Mouse (Mus musculus) liver, embryonic 13.5 days (tissue): ENCODE data around the gene Mast1. TPM values are rescaled to one million over a fixed set of nuclear protein-coding genes. Genes with fewer than 3 reads are reported as not detected.
A peak's percentile ranks its signal among the peaks of the same experiment; 100 is the strongest.

Experiments used
- ATAC-seq: fragments of 200-750 bp; cut with Nextera tagmentation; 2 replicates; pipeline ENCODE4 v1.8.0; 2017; ENCODE audit warnings: low read depth, mild to moderate bottlenecking, moderate number of reproducible peaks, moderate library complexity
- DNase-seq: peaks from one replicate; pipeline ENCODE4 v3.0.0; 2022
- H3K27ac ChIP-seq: fragments of 300-500 bp; sonication (generic); 2 replicates; pipeline ENCODE4 v1.5.1; 2015; ENCODE audit warnings: moderate library complexity, mild to moderate bottlenecking, inconsistent platforms
- H3K27me3 ChIP-seq: fragments of 300-500 bp; sonication (generic); 2 replicates; pipeline ENCODE4 v1.6.1; 2015; ENCODE audit warnings: mild to moderate bottlenecking, inconsistent platforms
- H3K36me3 ChIP-seq: fragments of 300-500 bp; sonication (generic); 2 replicates; pipeline ENCODE4 v1.6.1; 2015; ENCODE audit warnings: mild to moderate bottlenecking, inconsistent platforms
- H3K4me1 ChIP-seq: fragments of 300-500 bp; sonication (generic); replicated peaks from 2 replicates; pipeline ENCODE4 v1.6.1; 2015; ENCODE audit warnings: inconsistent platforms
- H3K4me2 ChIP-seq: fragments of 300-500 bp; sonication (generic); 2 replicates; pipeline ENCODE4 v1.6.1; 2015; ENCODE audit warnings: inconsistent platforms, mild to moderate bottlenecking, moderate library complexity
- H3K4me3 ChIP-seq: fragments of 300-500 bp; sonication (generic); replicated peaks from 2 replicates; pipeline ENCODE4 v1.5.1; 2015; ENCODE audit warnings: mild to moderate bottlenecking, inconsistent platforms
- H3K9ac ChIP-seq: fragments of 300-500 bp; sonication (generic); 2 replicates; pipeline ENCODE4 v1.6.1; 2015; ENCODE audit warnings: mild to moderate bottlenecking, inconsistent platforms
- H3K9me3 ChIP-seq: fragments of 300-500 bp; sonication (generic); replicated peaks from 2 replicates; pipeline ENCODE4 v1.6.1; 2016; ENCODE audit warnings: inconsistent platforms
- WGBS: fragments of 180-500 bp; shearing (Covaris S2); methylation state at CpG from one replicate; pipeline ENCODE4 v1.1.7; 2015; ENCODE audit not compliant: insufficient replicate concordance; 5-methylcytosine and 5-hydroxymethylcytosine counted together
- polyA plus RNA-seq: library from polyadenylated mRNA; unstranded; fragments of >200 nt; fragmentation: Nextera tagmentation; extraction: Ambion mirVana; gene quantifications from 2 replicates; pipeline ENCODE4 v1.2.1, GENCODE M21; 2015

Mast1 gene
- polyA plus RNA-seq, 1 experiment from 2014 or later = 0.13 TPM

- no peak for DNase-seq
- 19% methylated on average over 12 of the region's 12 CpGs for WGBS
These were observed 12.6 kb upstream of the Mast1 start for GRCm38 (mm10) chr8:84949753-84950152.

GRCm38 (mm10) chr8:84947241-84947545 is 10.0 kb upstream of the Mast1 start:
- H3K4me2 ChIP-seq = no peak overlapping the region
- no peak overlapping the region for H3K27ac ChIP-seq
- no peaks in the 10 kb centered on the region for H3K36me3 ChIP-seq
- DNase-seq = no peak
- no peak overlapping the region for H3K4me3 ChIP-seq
- ATAC-seq = no peak
- H3K4me1 ChIP-seq = peaks cover 24% of the 10 kb centered on the region
- 9% methylated on average over 9 of the region's 9 CpGs for WGBS
- H3K9ac ChIP-seq = no peak overlapping the region
- H3K9me3 ChIP-seq = no peaks in the 10 kb centered on the region
- peaks cover 92% of the 10 kb centered on the region for H3K27me3 ChIP-seq

More at GRCm38 (mm10) chr8:84949753-84950152, 12.6 kb upstream of the Mast1 start:
- H3K9me3 ChIP-seq = no peaks in the 10 kb centered on the region
- peaks cover 81% of the 10 kb centered on the region for H3K27me3 ChIP-seq
- H3K9ac ChIP-seq = no peak overlapping the region
- peaks cover 26% of the 10 kb centered on the region for H3K4me1 ChIP-seq
- H3K4me3 ChIP-seq = no peak overlapping the region
- H3K36me3 ChIP-seq = no peaks in the 10 kb centered on the region
- no peak for ATAC-seq
- H3K4me2 ChIP-seq = no peak overlapping the region
- H3K27ac ChIP-seq = no peak overlapping the region

GRCm38 (mm10) chr8:84946528-84947240 is 9.5 kb upstream of the Mast1 start, which contains the start of gene Rtbdn:
Gene Rtbdn (plus strand): TSS chr8:84946991.
- DNase-seq (no peak), ATAC-seq (peak; percentile 16; the same call in 1 of the 2 replicates)
- Histone ChIP-seq H3K27ac (no peak within 1 kb of the TSS), H3K36me3 (no peaks in the 10 kb centered on the region), H3K4me1 (peaks cover 24% of the 10 kb centered on the region), H3K9ac (no peak within 1 kb of the TSS), H3K9me3 (no peaks in the 10 kb centered on the region), H3K4me2 (peak within 1 kb of the TSS; percentile 57), H3K4me3 (peak within 1 kb of the TSS; percentile 42), H3K27me3 (peaks cover 91% of the 10 kb centered on the region)
- WGBS = 12% methylated on average over 17 of the region's 17 CpGs

GRCm38 (mm10) chr8:84945633-84946527 is 8.7 kb upstream of the Mast1 start:
- Histone ChIP-seq H3K27me3 (peaks cover 91% of the 10 kb centered on the region), H3K9ac (no peak overlapping the region), H3K4me3 (peak overlapping the region; percentile 42), H3K4me2 (peak overlapping the region; percentile 57), H3K36me3 (no peaks in the 10 kb centered on the region), H3K9me3 (no peaks in the 10 kb centered on the region), H3K27ac (no peak overlapping the region), H3K4me1 (peaks cover 24% of the 10 kb centered on the region)
- ATAC-seq (0 out of 2 replicates have a peak, but pooled peaks have one; percentile 13), DNase-seq (no peak)
- under 1% methylated on average over 46 of the region's 67 CpGs for WGBS

GRCm38 (mm10) chr8:84945235-84945632 is 8.1 kb upstream of the Mast1 start:
- Histone ChIP-seq H3K27ac (no peak overlapping the region), H3K4me3 (peak overlapping the region; percentile 42; the same call in 1 of the 2 replicates), H3K9me3 (no peaks in the 10 kb centered on the region), H3K36me3 (no peaks in the 10 kb centered on the region), H3K9ac (no peak overlapping the region), H3K4me2 (peak overlapping the region; percentile 57; the same call in 1 of the 2 replicates), H3K4me1 (peaks cover 24% of the 10 kb centered on the region), H3K27me3 (peaks cover 91% of the 10 kb centered on the region)
- ATAC-seq = 0 out of 2 replicates have a peak, but pooled peaks have one; percentile 14
- 11% methylated on average over 11 of the region's 11 CpGs for WGBS
- no peak for DNase-seq

- 4% methylated on average over 26 of the region's 26 CpGs for WGBS
These were observed 7.5 kb upstream of the Mast1 start for GRCm38 (mm10) chr8:84944478-84945160.

GRCm38 (mm10) chr8:84943699-84944098 is 6.5 kb upstream of the Mast1 start:
- ATAC-seq (no peak), DNase-seq (no peak)
- peaks cover 94% of the 10 kb centered on the region for H3K27me3 ChIP-seq
- 23% methylated on average over 4 of the region's 4 CpGs for WGBS
- no peaks in the 10 kb centered on the region for H3K9me3 ChIP-seq
- H3K27ac ChIP-seq = no peak overlapping the region
- peaks cover 24% of the 10 kb centered on the region for H3K4me1 ChIP-seq
- no peak overlapping the region for H3K9ac ChIP-seq
- no peaks in the 10 kb centered on the region for H3K36me3 ChIP-seq
- H3K4me2 ChIP-seq = no peak overlapping the region
- no peak overlapping the region for H3K4me3 ChIP-seq

More at GRCm38 (mm10) chr8:84944478-84945160, 7.5 kb upstream of the Mast1 start:
- H3K4me2 ChIP-seq = peak overlapping the region; percentile 33
- no peaks in the 10 kb centered on the region for H3K9me3 ChIP-seq
- H3K27me3 ChIP-seq = peaks cover 90% of the 10 kb centered on the region
- no peak overlapping the region for H3K9ac ChIP-seq
- peak overlapping the region; percentile 19; the same call in 1 of the 2 replicates for H3K4me3 ChIP-seq
- ATAC-seq = peak; percentile 86
- no peaks in the 10 kb centered on the region for H3K36me3 ChIP-seq
- peak; percentile 76 for DNase-seq
- H3K27ac ChIP-seq = no peak overlapping the region
- peaks cover 24% of the 10 kb centered on the region for H3K4me1 ChIP-seq

GRCm38 (mm10) chr8:84937620-84938485 is 694 bp upstream of the Mast1 start:
- Histone ChIP-seq H3K4me3 (peak overlapping the region; percentile 53; the same call in 1 of the 2 replicates), H3K4me1 (peaks cover 36% of the 10 kb centered on the region), H3K9ac (no peak overlapping the region), H3K9me3 (no peaks in the 10 kb centered on the region), H3K27me3 (peaks cover 94% of the 10 kb centered on the region), H3K4me2 (peak overlapping the region; percentile 72), H3K36me3 (no peaks in the 10 kb centered on the region), H3K27ac (no peak overlapping the region)
- ATAC-seq = peak; percentile 49; the same call in 1 of the 2 replicates
- 41% methylated on average over 13 of the region's 13 CpGs for WGBS
- DNase-seq = no peak

GRCm38 (mm10) chr8:84936041-84936961 is 858 bp downstream of the Mast1 start:
- 19% methylated on average over 23 of the region's 23 CpGs for WGBS

More at GRCm38 (mm10) chr8:84936041-84936961, 858 bp downstream of the Mast1 start:
- peaks cover 98% of the 10 kb centered on the region for H3K27me3 ChIP-seq
- no peaks in the 10 kb centered on the region for H3K9me3 ChIP-seq
- H3K4me2 ChIP-seq = peak overlapping the region; percentile 72
- peaks cover 36% of the 10 kb centered on the region for H3K4me1 ChIP-seq
- peak overlapping the region; percentile 53 for H3K4me3 ChIP-seq
- H3K27ac ChIP-seq = no peak overlapping the region
- ATAC-seq (no peak), DNase-seq (no peak)
- H3K9ac ChIP-seq = peak overlapping the region; percentile 47
- H3K36me3 ChIP-seq = no peaks in the 10 kb centered on the region
